Mouse (Mus musculus) induced T-regulatory cell, adult 2 months (primary cell): ENCODE data around the gene Tbx2.
A peak's percentile ranks its signal among the peaks of the same experiment; 100 is the strongest.

Experiments
- DNase-seq: peaks from one replicate; pipeline ENCODE4 v3.0.0-alpha.2; 2012; ENCODE audit warnings: low read depth

The Tbx2 gene

DNA sequence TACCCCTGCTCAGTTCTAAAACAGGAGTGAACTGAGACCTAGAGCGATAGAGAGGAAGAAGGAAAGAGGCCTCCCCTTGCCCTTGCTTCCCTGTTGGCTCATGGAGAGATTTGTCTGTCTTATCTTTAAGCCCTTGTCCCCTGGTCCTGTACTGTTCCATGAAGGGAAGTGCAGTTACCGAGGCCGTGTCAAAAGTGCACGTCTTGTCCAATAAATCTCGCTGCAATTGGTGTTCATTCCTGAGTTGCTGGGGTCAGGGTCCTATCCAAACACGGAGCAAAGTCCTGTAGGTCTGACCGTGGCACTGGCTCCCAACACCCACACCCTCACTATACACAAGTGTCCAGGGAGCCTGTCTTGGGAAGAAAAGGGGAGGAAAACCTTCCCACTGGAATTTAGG, 6.5 kb upstream of the Tbx2 start:
- DNase-seq: no peak

DNA sequence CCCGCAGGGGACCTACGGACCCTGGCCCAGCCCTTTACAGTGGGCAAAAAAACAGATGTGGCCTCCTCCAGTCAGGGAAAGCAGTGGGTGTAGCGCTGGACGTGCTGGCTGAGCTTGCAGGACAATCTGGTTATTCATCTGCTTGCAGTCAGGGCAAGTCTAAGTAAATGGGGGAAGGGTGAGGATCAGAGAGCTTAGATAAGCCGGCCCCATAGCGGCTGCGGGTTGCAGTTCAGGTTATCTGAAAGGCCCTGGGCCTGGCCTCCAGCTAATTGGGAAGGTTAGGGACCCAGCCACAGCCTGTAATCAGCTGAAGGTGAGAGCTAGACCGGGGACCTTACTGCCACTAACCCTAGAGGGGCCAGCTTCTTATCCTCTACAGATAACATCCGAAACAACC, 5.0 kb upstream of the Tbx2 start:
- no peak for DNase-seq

DNA sequence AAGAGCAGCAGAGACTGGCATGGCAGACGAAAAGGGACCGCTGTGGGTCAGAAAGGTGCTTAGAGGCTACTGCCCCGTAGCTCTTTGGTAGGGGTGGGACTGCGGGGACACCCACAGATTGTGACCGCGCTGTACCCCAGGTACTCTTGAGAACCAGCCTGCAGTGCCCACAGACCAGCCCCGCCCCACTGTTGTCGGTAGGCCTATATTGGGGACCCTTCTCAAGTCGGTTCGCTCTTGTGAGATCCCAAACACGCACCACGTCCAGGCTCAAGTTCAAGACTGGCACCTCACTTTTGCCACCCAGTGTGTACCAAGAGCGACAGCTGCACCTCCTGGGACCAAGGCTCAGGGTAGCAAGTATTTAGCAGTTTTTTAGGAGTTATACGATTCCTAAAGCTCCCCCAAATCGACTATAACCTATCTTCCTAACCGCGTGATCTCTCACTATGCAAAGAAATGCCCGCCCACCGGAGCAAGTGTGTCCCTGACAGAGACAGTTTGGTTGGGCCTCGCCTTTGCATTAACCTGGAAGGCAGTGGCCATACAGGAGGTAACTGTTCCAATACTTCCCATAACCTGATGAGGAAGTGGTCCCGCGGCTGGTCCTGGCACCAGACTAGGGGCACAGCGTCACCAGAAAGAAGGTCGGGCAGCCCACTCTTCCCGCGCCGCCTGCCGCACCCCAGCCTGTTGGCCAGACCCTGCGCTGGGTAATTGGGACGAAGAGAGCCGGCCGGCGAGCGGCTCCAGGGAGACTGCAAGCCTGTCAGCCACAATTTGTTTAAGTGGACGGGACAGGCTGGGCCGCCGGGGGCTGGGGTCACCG, 3.4 kb upstream of the Tbx2 start:
- no peak for DNase-seq

DNA sequence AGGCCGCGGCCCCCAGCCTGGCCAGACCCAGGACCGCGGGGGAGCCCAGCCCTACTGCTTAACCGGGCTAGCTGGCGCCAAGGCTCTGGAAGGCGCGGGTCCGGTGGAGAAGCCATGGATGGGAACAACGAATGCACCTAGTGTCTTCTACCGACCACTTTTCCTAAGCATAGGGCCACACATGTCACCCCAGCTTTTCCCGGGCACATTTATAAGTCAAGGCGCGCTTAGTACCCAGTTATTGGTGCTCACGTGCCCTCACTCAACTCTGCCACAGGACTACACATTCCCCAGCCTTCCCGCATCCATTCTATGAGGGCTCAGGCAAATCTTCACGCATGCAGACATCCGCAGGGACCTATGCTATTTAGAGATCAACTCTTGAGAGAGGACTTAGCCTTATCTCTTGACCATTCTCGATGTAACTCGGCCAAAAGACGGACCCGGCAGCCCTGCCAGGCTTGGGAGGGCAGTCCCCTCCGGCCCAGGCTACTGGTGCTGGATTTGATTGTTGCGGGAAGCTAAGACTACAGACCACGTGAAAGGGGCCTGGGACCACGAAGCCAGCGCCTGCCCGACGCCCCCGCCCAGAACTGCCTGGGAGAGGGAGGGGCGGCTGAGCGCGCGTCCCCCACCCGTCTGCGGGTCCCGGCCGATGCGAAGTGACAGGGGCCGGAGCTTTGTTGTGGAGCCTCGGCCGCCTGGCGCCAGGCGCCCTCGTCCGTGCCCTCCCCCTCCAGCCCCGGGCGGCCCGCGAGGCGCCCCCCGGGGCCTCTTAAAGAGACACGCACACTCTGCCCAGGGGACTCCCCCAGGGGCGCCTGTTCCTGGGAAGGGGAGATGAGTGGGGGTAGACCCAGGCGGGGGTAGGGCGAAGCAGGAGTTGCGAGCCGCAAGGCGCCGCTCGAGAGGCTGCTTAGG, 2.6 kb upstream of the Tbx2 start:
- DNase-seq: no peak

DNA sequence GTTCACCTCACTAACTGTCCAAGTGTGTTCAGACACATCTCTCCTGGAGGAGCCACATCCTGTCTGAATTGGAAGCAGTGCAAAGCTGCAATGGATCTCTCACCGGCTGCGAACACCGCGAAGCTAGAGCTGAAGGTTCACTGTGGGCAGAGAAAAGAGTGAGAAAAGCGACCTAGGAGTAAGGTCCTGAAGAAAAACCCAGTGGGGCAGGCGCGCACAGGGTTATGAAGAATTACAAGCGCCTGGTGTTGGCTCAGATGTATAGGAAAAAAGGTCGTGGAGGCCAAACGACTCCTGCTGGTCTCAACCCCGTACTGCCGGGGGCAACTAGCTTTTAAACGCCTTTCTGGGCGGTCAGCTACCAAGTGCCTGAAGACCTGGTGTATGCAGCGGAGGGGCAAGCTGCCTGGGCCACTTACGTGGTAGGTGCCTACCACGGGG, 1.4 kb upstream of the Tbx2 start:
- peak; percentile 49 for DNase-seq

DNA sequence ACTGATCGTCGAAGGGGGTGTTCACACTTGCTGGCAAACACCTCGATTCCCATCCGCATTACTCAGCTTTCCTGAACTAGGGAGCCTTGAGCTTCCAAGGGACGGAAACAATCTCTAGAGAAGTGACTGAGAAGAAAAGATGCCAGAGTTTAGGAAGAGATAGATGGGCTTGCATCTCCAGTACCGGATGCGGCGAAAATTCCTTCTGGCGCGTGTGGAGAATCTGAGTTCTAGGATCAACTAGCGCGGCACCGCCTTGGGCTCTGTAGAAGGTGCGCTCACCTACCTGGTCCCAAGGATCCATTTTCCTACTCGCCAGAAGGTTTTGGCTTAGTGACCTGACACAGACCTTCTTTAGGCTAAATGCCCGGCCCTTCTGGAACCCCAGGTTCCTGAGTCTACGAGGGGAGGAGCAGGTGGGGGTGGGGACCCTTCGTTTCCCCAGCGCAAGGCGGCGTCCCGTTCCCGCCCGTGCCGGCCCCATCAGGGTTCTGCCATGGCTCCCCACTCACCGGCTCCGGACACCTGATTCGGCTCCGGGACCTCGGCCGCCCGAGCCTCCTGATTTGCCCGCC, 608 bp upstream of the Tbx2 start:
- DNase-seq: no peak

DNA sequence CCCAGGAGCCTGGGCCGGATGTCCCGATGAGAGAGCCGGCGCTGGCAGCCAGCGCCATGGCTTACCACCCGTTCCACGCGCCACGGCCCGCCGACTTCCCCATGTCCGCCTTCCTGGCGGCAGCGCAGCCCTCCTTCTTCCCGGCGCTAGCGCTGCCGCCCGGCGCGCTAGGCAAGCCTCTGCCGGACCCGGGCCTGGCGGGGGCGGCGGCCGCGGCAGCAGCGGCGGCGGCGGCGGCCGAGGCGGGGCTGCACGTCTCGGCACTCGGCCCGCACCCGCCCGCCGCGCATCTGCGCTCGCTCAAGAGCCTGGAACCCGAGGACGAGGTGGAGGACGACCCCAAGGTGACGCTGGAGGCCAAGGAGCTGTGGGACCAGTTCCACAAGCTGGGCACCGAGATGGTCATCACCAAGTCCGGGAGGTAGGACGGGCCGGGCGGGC, 750 bp downstream of the Tbx2 start:
- no peak for DNase-seq

DNA sequence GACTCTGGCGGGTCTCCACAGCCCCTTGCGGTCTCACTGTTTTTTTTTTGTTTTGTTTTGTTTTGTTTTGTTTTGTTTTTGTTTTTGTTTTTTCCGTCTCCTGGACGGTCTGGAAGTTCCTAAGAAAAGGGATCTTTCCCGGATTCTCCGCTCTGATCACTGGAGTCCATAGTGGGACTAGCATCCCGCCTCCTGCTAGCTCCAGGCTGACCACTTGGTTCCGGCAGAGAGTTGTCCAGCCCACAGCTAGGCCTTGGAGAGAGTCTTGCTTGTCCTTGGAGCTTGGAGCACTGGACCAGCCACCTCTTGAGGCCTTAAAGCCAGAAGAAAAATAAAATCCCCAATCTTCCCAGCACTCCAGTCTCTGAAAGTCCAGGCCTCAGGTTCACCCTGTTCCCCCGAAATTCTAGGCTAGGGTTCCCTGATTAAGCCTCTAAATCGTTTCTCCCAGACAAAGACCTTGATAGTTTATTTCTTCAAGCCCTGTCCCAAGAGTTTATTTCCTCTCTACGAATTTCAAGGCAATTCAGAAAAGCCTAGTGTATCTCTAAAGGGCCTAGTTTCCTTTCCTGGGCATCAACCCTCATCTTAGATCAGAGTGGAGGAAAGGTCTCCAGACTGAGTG, 1.5 kb downstream of the Tbx2 start:
- DNase-seq: peak; percentile 26

DNA sequence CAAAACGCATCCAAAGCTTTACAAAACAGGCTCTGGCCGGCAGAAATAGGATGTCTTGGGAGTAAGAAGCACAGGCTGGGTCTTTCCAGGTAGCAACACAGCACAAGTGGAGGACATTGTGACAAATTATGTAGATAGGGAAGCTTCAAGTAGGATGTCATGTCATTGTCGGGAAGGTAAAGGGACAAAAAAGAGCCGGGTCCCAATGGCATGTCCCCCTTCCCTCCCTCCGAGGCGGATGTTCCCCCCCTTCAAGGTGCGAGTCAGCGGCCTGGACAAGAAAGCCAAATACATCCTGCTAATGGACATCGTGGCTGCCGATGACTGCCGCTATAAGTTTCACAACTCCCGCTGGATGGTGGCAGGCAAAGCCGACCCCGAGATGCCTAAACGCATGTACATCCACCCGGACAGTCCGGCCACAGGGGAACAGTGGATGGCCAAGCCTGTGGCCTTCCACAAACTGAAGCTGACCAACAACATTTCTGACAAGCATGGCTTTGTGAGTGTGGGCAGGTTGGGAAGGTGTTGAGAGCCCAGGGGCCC, 2.1 kb downstream of the Tbx2 start:
- DNase-seq: peak; percentile 41

DNA sequence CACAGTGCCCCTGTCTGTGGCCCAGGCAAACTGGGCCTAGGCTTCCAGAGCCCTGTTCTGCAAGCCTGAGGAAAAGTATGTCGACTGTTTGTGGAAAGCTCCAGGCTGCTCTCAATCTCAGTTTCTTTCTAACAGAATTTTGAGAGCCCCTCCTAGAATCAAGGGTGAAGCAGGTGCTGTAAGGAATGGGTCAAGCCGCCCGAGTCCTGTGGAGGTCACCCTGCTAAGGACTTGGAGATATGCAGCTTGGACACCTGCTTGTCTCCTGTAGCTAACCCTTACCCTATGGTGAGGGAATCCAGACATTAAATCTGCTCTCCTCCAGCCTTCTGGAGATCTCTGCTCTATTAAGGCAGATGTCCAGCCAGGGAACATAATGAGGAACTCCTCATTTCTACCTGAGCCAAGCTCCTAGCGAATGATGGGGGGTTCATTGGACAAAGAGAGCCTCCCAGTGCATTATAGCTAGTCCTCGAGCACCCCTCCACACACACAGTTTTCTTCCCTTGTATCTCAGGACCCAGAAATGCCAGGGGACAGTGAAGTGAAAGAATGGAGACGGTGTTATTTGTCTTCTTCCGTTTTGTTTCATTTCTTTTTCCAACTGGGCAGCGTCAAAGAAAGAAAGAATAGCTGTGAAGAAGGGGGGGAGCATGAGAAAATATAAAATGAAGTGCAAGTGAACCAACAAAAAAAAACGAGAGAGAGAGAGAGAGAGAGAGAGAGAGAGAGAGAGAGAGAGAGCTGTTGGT, 2.8 kb downstream of the Tbx2 start:
- DNase-seq: no peak

DNA sequence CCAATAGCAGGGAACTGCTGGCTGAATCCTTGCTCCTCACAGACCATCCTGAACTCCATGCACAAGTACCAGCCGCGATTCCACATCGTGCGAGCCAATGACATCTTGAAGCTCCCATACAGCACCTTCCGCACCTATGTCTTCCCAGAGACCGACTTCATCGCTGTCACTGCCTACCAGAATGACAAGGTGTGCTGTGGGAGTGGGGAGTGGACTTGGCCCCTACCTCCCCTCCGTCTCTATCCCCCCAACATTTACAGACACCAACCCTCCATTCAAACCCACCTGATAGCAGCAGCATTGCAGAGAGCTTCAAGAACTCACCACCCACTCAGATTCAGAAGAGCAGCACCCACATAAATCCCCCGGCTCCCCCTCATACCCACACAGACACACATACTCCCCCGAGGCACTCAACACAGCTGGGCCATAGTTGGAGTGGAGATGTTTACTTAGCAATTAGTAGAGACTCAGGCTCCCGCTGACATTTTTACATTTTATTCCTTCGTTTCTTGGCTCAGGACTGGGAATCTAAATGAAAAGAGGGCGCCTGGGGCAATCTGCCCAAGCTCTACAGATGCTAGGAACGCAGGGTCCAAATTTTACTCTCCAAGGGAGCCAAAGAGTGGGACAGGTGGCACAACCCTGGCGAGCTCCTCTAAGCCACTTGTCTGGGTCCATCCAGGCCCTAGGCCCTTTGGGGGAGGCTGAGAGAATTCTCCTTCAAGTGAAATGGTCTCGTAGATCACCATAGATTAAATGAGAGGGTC, 3.6 kb downstream of the Tbx2 start:
- no peak for DNase-seq

DNA sequence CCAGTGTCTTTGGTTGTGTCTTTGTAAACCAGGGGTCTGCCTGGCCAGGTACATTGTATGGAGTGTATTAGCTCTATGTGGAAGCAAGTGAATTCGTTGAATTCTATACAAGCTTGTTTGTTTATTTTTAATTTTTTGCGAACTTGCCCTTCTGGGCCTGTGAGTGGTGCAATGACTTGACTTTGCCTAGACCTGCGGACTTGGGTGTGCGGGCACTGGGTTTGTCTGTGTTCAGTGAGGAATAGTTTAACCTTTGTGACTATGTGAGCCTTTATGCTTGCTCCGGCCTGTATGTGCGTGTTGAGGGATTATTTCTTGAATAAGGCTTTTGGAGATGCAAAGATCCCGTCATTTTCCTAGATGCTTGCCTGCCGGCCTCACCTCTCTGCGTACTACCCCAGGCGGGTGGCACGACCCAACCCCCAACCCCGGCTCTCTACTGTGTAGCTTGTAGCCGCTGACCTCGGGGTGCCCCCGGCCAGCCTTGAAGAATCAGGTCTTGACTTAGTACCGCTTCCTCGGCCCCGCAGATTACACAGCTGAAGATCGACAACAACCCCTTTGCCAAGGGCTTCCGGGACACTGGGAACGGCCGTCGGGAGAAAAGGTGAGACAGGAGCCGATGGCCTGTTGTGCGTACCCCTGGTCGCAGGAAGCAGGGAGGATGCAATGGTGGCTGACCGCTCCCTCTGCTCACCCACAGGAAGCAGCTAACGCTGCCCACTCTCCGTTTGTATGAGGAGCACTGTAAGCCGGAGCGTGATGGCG, 4.4 kb downstream of the Tbx2 start:
- no peak for DNase-seq

DNA sequence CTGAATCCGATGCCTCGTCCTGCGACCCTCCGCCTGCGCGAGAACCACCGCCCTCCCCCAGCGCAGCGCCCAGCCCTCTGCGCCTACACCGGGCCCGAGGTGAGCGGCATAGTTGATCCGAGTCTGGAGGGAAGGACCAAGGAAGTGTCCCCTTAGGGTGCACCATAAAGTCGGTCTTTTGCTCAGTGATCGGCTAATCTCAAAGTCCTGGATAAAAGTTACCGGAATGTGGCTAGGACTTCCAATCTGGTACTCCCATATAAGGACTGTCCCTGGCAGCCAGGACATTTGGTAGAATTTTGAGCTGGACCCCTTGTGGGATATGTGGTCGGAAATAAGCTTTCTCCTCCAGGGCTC, 4.9 kb downstream of the Tbx2 start:
- no peak for DNase-seq

DNA sequence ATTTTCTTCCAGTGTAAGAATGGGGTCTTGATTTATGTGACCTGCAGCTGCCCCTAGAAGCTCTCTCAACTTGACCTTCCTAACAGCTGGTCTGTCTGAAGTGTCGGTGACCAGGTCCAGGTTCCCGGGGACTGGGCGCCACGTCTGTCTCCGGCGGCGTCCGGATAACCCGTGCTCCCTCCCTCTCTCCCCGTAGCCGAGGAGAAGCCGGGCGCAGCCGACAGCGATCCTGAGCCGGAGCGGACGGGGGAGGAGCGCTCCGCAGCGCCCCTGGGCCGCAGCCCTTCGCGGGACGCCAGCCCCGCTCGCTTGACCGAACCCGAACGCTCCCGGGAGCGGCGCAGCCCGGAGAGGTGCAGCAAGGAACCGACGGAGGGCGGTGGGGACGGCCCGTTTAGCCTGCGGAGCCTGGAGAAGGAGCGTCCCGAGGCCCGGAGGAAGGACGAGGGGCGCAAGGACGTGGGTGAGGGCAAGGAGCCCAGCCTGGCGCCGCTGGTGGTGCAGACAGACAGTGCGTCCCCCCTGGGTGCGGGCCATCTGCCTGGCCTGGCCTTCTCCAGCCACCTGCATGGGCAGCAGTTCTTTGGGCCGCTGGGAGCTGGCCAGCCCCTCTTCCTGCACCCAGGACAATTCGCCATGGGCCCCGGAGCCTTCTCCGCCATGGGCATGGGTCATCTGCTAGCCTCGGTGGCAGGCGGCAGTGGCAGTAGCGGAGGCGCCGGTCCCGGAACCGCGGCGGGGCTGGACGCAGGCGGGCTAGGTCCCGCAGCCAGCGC, 5.5 kb downstream of the Tbx2 start:
- DNase-seq: no peak

DNA sequence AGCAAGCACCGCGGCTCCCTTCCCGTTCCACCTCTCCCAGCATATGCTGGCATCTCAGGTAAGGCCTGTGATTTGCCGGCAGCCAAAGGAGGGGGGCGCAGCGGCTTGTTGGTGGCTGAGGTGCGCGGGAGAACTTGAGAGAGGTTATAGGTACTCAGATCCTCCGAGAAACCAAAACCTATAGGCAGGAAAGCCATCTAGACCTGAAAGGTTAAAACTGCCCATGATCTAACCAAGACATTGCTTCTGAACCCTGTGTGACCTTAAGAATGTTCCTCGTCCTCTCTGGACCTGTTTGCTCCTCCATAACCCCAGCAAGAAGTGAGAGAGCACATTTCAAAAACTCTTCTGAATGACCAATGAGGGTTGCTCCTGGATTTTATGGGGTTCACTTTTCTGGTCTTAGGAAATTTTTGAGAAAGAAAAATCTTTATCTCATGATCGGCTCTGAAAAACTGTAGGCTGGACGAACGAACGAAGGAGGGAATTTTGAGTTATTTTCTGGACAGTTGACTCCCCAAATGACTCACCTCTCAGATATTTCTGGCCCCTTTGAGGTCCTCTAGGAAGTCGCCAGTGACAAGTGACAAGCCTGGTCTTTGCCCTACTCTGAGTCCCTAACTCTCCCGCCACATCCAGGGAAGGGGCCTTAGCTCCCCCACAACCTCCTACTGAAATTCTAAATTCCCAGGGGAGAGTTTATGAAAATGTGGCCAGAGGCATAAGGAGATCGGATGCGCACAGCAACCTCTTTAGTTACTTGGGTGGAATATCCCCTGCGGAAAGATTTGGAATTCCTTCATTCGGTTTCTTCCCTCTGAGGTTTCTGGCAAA, 6.3 kb downstream of the Tbx2 start:
- no peak for DNase-seq

DNA sequence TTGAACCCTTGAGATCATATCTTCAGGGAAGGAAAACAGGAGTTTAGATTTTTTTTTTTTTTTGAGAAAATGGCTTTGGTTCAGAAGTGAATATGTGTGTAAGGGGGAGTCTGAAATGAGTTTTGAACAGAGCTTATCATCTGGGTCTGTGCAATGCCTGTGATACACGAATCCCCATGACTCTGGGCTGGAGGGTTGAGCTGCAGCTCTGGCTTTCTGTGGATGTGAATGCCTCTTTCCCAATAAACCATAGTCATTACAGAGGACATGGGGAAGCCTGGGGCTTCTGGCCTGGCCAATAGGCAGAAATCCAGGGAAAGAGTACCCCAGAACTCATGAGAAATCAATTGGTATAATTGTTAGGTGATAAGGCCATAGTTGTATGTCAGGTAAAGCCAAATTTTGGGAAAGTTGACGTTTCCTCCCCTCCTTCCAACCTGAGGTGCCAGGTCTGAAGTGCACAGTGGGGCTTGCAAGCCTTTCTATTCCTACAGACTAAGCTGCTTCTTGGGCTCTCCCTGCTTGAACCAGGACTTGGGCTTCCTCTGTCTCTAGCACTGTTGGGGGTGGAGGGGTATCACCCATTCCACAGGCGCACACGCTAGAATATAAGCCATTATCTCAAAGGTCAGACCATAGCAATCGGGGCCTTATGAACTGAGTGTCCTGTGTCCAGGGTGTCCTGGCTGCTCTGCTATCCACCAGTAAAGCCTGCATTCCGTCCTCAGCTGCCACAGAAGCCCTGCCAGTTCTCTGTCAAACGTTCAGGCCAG, 7.1 kb downstream of the Tbx2 start:
- no peak for DNase-seq
